ENCODE assay signal across 10 mouse cellular contexts in genomic region chr5:44799861-44800260, GRCm38 (mm10). TPM values are rescaled to one million over a fixed set of nuclear protein-coding genes. Genes with fewer than 3 reads are reported as not detected.
DNase-seq lines count a peak whose midpoint lies in the region; ATAC-seq and TF ChIP-seq lines count a peak whose summit lies in the region.
"Had no signal": no experiment of that assay in that cellular context is flagged by ENCODE, and none has a peak within 500 bp of the region (broad histone marks: within the 10 kb centered on the region; RNA-seq: fewer than 3 reads in every experiment).

No protein-coding gene starts in this region.

- H3K4me3 ChIP-seq in kidney, embryonic 15.5 days (replicated peaks): peak overlapping the region; percentile 53
- peak overlapping the region; percentile 27; the same call in 1 of the 2 replicates for H3K4me3 ChIP-seq in forebrain, embryonic 11.5 days (ENCODE audit: low read depth, low read length)
- H3K4me3 ChIP-seq in limb, embryonic 10.5 days: peak overlapping the region; percentile 60
- peak overlapping the region; percentile 45; the same call in 1 of the 2 replicates for H3K4me3 ChIP-seq in olfactory bulb, adult 2 months (ENCODE audit: insufficient read depth, low read depth, low read length)

- peaks cover 24% of the 10 kb centered on the region for H3K4me1 ChIP-seq in kidney, embryonic 15.5 days
- H3K4me1 ChIP-seq in forebrain, embryonic 11.5 days (replicated peaks; ENCODE audit: control insufficient read depth, insufficient read depth, low read length): 0 out of 2 replicates have a peak, but pooled peaks cover 2% of the 10 kb centered on the region
- H3K4me1 ChIP-seq in limb, embryonic 10.5 days: peaks cover 64% of the 10 kb centered on the region
- peaks cover 7% of the 10 kb centered on the region; the same call in 1 of the 2 replicates for H3K4me1 ChIP-seq in olfactory bulb, adult 2 months (ENCODE audit: control insufficient read depth, insufficient read depth, low read length)

- peak; percentile 73 for ATAC-seq in kidney, embryonic 15.5 days (replicated peaks; ENCODE audit: low FRiP score)
- ATAC-seq in forebrain, embryonic 11.5 days (replicated peaks; ENCODE audit: low FRiP score): peak; percentile 55
- ATAC-seq in megakaryocyte, adult 5-6 weeks (ENCODE audit: poor library complexity, severe bottlenecking): no peak

- no peak overlapping the region for H3K9ac ChIP-seq in kidney, embryonic 15.5 days
- no peak overlapping the region; the same call in 1 of the 2 replicates for H3K9ac ChIP-seq in forebrain, embryonic 11.5 days (ENCODE audit: low read length)

- DNase-seq in kidney, adult 18-20 months: no peak
- DNase-seq in forebrain, embryonic 11.5 days (ENCODE audit: low spot score): no peak
- peak; percentile 46 for DNase-seq in limb, embryonic 10.5 days (ENCODE audit: low spot score)
- no peak for DNase-seq in cerebellum, postnatal 4 days (ENCODE audit: low spot score in 2 of 2)
- no peak for DNase-seq in testis, postnatal 10 days (ENCODE audit: low spot score)
- DNase-seq: spleen, adult 18-20 months had no signal

- H3K9me3 ChIP-seq in kidney, embryonic 15.5 days (replicated peaks): no peaks in the 10 kb centered on the region
- H3K9me3 ChIP-seq in forebrain, embryonic 11.5 days (ENCODE audit: control insufficient read depth, low read length): no peaks in the 10 kb centered on the region
- no peaks in the 10 kb centered on the region for H3K9me3 ChIP-seq in limb, embryonic 10.5 days (replicated peaks)

- no peak for TF ChIP-seq POLR2A in olfactory bulb, adult 2 months (IDR thresholded peaks at IDR 0.05; ENCODE audit: insufficient read depth, low read depth, low read length)

- H3K27ac ChIP-seq in kidney, embryonic 15.5 days: peak overlapping the region; percentile 60
- no peak overlapping the region for H3K27ac ChIP-seq in forebrain, embryonic 11.5 days (ENCODE audit: low read depth, low read length)
- peak overlapping the region; percentile 88 for H3K27ac ChIP-seq in limb, embryonic 10.5 days
- H3K27ac ChIP-seq in olfactory bulb, adult 2 months (ENCODE audit: insufficient read depth, low read depth, low read length): no peak overlapping the region

- no peaks in the 10 kb centered on the region for H3K36me3 ChIP-seq in kidney, embryonic 15.5 days
- H3K36me3 ChIP-seq in forebrain, embryonic 11.5 days (ENCODE audit: control insufficient read depth, insufficient read depth, low read length): no peaks in the 10 kb centered on the region
- no peaks in the 10 kb centered on the region for H3K36me3 ChIP-seq in limb, embryonic 10.5 days

- no peak for TF ChIP-seq CTCF in olfactory bulb, adult 2 months (IDR thresholded peaks at IDR 0.05; ENCODE audit: insufficient read depth, low read depth, low read length)

- WGBS in kidney, embryonic 15.5 days: 10% methylated on average over 2 of the region's 2 CpGs
- 27% methylated on average over 2 of the region's 2 CpGs for WGBS in forebrain, embryonic 11.5 days
- WGBS in limb, embryonic 10.5 days: 20% methylated on average over 2 of the region's 2 CpGs
- WGBS in olfactory bulb, adult 2 months: 38% methylated on average over 2 of the region's 2 CpGs

- H3K27me3 ChIP-seq in kidney, embryonic 15.5 days: no peaks in the 10 kb centered on the region
- no peaks in the 10 kb centered on the region for H3K27me3 ChIP-seq in forebrain, embryonic 11.5 days (ENCODE audit: control insufficient read depth, insufficient read depth, low read length)
- no peaks in the 10 kb centered on the region for H3K27me3 ChIP-seq in limb, embryonic 10.5 days (ENCODE audit: low read depth, poor library complexity, severe bottlenecking)

- H3K4me2 ChIP-seq in kidney, embryonic 15.5 days: peak overlapping the region; percentile 63
- H3K4me2 ChIP-seq in forebrain, embryonic 11.5 days (ENCODE audit: low read depth, low read length, severe bottlenecking): peak overlapping the region; percentile 46

RNA-seq across cellular contexts. Expression of gene Ldb2, which starts 0.4 kb away (rescaled TPM):
- polyA plus RNA-seq in kidney, embryonic 15.5 days (2015; fragmentation: Nextera tagmentation; extraction: Ambion mirVana): 80.4 and 89.7 TPM in 2 replicates
- polyA plus RNA-seq in forebrain, embryonic 11.5 days (2014; fragmentation: Nextera tagmentation; extraction: Ambion mirVana): 17.9 and 19.7 TPM in 2 replicates
- 29.2 and 48.7 TPM in 2 replicates for polyA plus RNA-seq in limb, embryonic 10.5 days (2016; fragmentation: Nextera tagmentation; extraction: Ambion mirVana)
- not detected in 2 replicates for polyA plus RNA-seq in olfactory bulb, adult 2 months (2012; ENCODE audit: insufficient read depth, insufficient read length, low replicate concordance, missing spikeins)
- total RNA-seq in megakaryocyte, adult 5-6 weeks (2015): not detected in 2 replicates
- not detected in 2 replicates for total RNA-seq in megakaryocyte, adult 5-6 weeks (2017)
- total RNA-seq: MEL had no signal

Comparison
In these comparisons a context has a peak if more than half of its experiments do, and no peak if none do; other contexts are left out.
1. H3K27ac ChIP-seq: peak in kidney, embryonic 15.5 days (single experiment) and limb, embryonic 10.5 days (single experiment); none in forebrain, embryonic 11.5 days (single experiment) and olfactory bulb, adult 2 months (single experiment).
2. RNA of gene Ldb2, which starts 0.4 kb away (polyA plus RNA-seq): 80.4 to 89.7 TPM in kidney, embryonic 15.5 days, 29.2 to 48.7 TPM in limb, embryonic 10.5 days and 17.9 to 19.7 TPM in forebrain, embryonic 11.5 days; not detected in olfactory bulb, adult 2 months; every median in the first group is over 10 times any median in the second.
3. Peak in every context shown above with its lines, with median percentiles within 50 percentile points of each other: H3K4me3 ChIP-seq.